Mouse (Mus musculus) embryonic fibroblast, embryonic 13.5 days (primary cell): Measurements from ENCODE around the gene Trim29.

Source experiments
- CTCF ChIP-seq: IDR thresholded peaks from 2 replicates; pipeline ENCODE4 v1.5.1; 2011; ENCODE audit warnings: mild to moderate bottlenecking, control low read depth, low read length, moderate library complexity, borderline replicate concordance; ENCODE audit not compliant: insufficient read depth
- POLR2A ChIP-seq: IDR thresholded peaks from 2 replicates; pipeline ENCODE4 v1.6.1; 2011; ENCODE audit warnings: low read depth, mild to moderate bottlenecking, control low read depth, low read length, moderate library complexity

DNA sequence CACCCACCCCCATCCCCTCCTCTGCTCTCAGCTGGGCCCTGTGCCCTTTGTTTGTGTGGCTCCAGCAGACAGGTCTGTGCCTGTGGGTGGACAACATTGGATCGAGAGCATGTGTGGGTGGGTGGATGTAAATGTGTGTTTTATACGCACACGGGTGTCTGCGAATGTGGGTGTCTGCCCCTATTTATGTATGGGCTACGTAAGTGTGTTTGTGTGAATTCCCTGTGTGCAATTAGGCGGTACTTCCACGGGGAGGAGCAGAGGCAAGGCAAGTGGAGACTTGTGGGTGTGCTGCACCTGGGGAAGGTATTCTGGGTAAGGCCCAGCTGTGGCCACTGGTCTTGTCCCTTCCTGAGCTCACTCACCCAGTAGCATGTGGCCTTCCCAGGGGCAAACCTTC is 1.5 kb downstream of the Trim29 start:
- no peak for TF ChIP-seq CTCF
- no peak for TF ChIP-seq POLR2A
